Mouse (Mus musculus) erythroblast, embryonic 14.5 days (primary cell): ENCODE results near the gene Nhp2.

Experiments
- GATA1 ChIP-seq: IDR thresholded peaks from 2 replicates; pipeline ENCODE4 v1.6.1; 2012; ENCODE audit warnings: low read length, inconsistent platforms, mixed read lengths
- TAL1 ChIP-seq: IDR thresholded peaks from 3 replicates; pipeline ENCODE4 v1.6.1; 2012; ENCODE audit warnings: low read length, inconsistent platforms, mixed read lengths

- TF ChIP-seq TAL1: no peak
- no peak for TF ChIP-seq GATA1
Measured at GRCm38 (mm10) chr11:51593368-51593767, 26.2 kb upstream of the Nhp2 start.
